Mouse (Mus musculus) heart, postnatal 0 days (tissue): ENCODE measurements around the gene Zfp985. TPM values are rescaled to one million over a fixed set of nuclear protein-coding genes. Genes with fewer than 3 reads are reported as not detected.
"Not testable (repeated sequence)": the region's sequence is repeated elsewhere in the genome, so short reads cannot be mapped to it uniquely, and the experiment has no call there.

Source experiments
- ATAC-seq: fragments of 200-750 bp; cut with Nextera tagmentation; 2 replicates; pipeline ENCODE4 v1.8.0; 2017; ENCODE audit warnings: low read depth, moderate number of reproducible peaks, moderate library complexity; ENCODE audit not compliant: insufficient read depth
- DNase-seq: peaks from one replicate; pipeline ENCODE4 v3.0.0-alpha.2; 2016; ENCODE audit warnings: low spot score
- H3K27ac ChIP-seq: fragments of 300-500 bp; sonication (generic); 2 replicates; pipeline ENCODE4 v1.5.1; 2014; ENCODE audit warnings: low read depth, mild to moderate bottlenecking
- H3K27me3 ChIP-seq: fragments of 300-500 bp; sonication (generic); 2 replicates; pipeline ENCODE4 v1.6.1; 2014; ENCODE audit warnings: low read length, mixed read lengths; ENCODE audit not compliant: control insufficient read depth, insufficient read depth
- H3K36me3 ChIP-seq: fragments of 300-500 bp; sonication (generic); replicated peaks from 2 replicates; pipeline ENCODE4 v1.6.1; 2014; ENCODE audit warnings: low read length, mixed read lengths; ENCODE audit not compliant: control insufficient read depth, insufficient read depth
- H3K4me1 ChIP-seq: fragments of 300-500 bp; sonication (generic); 2 replicates; pipeline ENCODE4 v1.6.1; 2014; ENCODE audit warnings: antibody characterized with exemption; ENCODE audit not compliant: control insufficient read depth, insufficient read depth
- H3K4me2 ChIP-seq: fragments of 300-500 bp; sonication (generic); 2 replicates; pipeline ENCODE4 v1.6.1; 2014; ENCODE audit warnings: low read depth, mild to moderate bottlenecking, low read length, moderate library complexity
- H3K4me3 ChIP-seq: fragments of 300-500 bp; sonication (generic); 2 replicates; pipeline ENCODE4 v1.5.1; 2014; ENCODE audit warnings: low read depth, low read length
- H3K9ac ChIP-seq: fragments of 300-500 bp; sonication (generic); replicated peaks from 2 replicates; pipeline ENCODE4 v1.6.1; 2014; ENCODE audit warnings: low read depth, low read length, mixed read lengths
- H3K9me3 ChIP-seq: fragments of 300-500 bp; sonication (generic); replicated peaks from 2 replicates; pipeline ENCODE4 v1.6.1; 2016; ENCODE audit warnings: low read length; ENCODE audit not compliant: control insufficient read depth
- CTCF ChIP-seq: IDR thresholded peaks from 2 replicates; pipeline ENCODE4 v1.5.1; 2016; ENCODE audit warnings: antibody characterized with exemption, control low read depth, low read depth
- EP300 ChIP-seq: IDR thresholded peaks from 2 replicates; pipeline ENCODE4 v1.6.1; 2016; ENCODE audit warnings: antibody characterized with exemption, low read depth
- WGBS: fragments of 180-500 bp; shearing (Covaris S2); extraction: QIAGEN DNeasy Blood & Tissue Kit; methylation state at CpG from one replicate; pipeline ENCODE4 v1.1.7; 2014; 5-methylcytosine and 5-hydroxymethylcytosine counted together
- polyA plus RNA-seq: library from polyadenylated mRNA; unstranded; fragments of >200 nt; fragmentation: Nextera tagmentation; extraction: Ambion mirVana; gene quantifications from 2 replicates; pipeline ENCODE4 v1.2.1, GENCODE M21; 2015
- total RNA-seq: library from RNA; depleted of rRNA; stranded (reverse); fragments of >200 nt; gene quantifications from 2 replicates; pipeline ENCODE4 v1.2.3, GENCODE M21; 2014; ENCODE audit warnings: low replicate concordance

Gene Zfp985
- total and polyA plus RNA-seq, 2 experiments from 2014 or later = 0.14 TPM; not detected in 1

DNA sequence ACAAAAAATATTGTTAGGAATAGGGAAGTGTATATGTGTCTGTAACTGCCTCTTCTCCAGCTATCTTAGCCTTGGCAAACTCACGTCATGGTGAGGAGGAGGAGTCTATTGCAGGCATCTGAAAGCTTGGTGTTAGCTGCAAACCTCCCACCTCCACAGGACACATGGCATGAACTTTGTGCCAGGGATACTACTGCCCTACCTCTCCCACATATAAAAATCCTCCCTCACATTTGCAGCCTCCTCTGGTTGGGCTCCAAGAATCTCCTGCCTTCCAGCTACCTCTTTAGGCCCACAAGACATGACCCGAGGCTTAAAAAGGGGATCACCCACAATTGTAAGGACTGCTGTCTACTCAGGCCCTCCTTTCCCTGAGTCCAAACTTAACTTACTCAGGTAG, 15.4 kb upstream of the Zfp985 start:
- 80% methylated on average over 2 of the region's 2 CpGs for WGBS
- DNase-seq = no peak
- TF ChIP-seq EP300 (no peak), CTCF (no peak)

DNA sequence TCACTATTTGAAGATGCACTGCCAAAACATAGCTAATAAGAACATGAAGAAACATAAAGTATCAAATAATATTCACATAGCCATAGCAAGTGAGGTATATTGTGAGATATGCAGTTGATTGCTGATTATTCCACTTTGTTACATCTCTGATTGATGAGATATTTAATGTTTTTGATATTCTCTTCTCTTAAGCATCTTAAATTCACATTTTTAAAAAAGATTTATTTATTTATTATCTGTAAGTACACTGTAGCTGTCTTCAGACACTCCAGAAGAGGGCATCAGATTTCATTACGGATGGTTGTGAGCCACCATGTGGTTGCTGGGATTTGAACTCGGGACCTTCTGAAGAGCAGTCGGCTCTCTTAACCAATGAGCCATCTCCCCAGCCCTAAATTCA, 13.2 kb upstream of the Zfp985 start, which contains the start of gene Gm16503:
Gm16503 (plus strand) TSS at position 301 of the 400 bp plus-strand sequence.
- not testable (repeated sequence) for H3K27ac ChIP-seq, H3K27me3 ChIP-seq, H3K4me3 ChIP-seq, ATAC-seq, H3K4me2 ChIP-seq, DNase-seq, H3K36me3 ChIP-seq, H3K4me1 ChIP-seq, H3K9ac ChIP-seq
- 78% methylated on average over 3 of the region's 3 CpGs for WGBS
- H3K9me3 ChIP-seq = peaks cover 47% of the 10 kb centered on the region

More for the DNA sequence above, 15.4 kb upstream of the Zfp985 start:
- H3K9ac ChIP-seq = no peak overlapping the region
- H3K9me3 ChIP-seq = peaks cover 39% of the 10 kb centered on the region
- H3K36me3 ChIP-seq = no peaks in the 10 kb centered on the region
- no peak for ATAC-seq
- H3K4me3 ChIP-seq = no peak overlapping the region
- no peak overlapping the region for H3K27ac ChIP-seq
- no peaks in the 10 kb centered on the region for H3K4me1 ChIP-seq
- H3K27me3 ChIP-seq = no peaks in the 10 kb centered on the region
- no peak overlapping the region for H3K4me2 ChIP-seq

DNA sequence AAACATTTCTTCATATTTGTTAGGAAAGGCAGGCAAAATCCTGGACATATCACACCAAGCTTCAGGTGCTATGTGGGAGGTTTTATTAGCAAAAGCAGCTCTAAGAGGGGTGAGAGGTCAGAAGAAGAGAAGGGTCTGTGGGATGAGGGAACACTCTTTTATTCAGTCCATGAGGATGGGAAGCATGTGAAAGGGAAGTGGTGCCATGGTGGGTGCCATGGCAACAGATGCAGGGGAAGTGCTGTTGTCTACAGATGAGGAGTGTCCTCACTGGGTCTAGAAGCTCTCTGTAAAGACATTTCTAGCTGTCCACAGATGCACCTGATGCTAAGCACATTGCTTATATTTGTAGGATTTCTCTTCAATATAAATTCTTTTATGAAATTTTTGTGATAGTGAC, 12.0 kb upstream of the Zfp985 start:
- DNase-seq = no peak
- Histone ChIP-seq H3K4me3 (no peak overlapping the region), H3K27me3 (no peaks in the 10 kb centered on the region), H3K27ac (no peak overlapping the region), H3K4me2 (no peak overlapping the region), H3K9ac (no peak overlapping the region), H3K4me1 (no peaks in the 10 kb centered on the region), H3K9me3 (peaks cover 36% of the 10 kb centered on the region), H3K36me3 (no peaks in the 10 kb centered on the region)
- no peak for ATAC-seq
- no peak for TF ChIP-seq CTCF
- TF ChIP-seq EP300 = no peak

DNA sequence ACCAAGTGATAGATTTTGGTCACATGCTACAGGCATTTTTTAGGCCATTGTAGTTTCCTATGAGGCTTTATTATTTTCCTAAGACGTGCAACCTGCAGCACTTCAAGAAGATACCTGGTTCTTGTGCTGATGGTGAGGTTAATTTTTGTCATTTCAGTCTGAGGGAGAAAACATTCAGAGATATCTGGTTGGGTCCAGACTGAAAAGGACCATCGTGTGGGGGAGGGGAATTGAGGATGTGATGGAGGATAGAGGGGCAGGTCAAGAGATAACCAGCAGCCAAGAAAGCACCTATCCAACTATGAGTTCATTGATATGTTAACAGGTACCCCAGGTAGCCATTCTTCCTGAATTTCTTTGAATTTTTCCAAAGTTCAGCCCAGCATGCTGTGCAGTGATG, 1.3 kb downstream of the Zfp985 start:
- H3K9ac ChIP-seq, H3K9me3 ChIP-seq, DNase-seq, H3K4me2 ChIP-seq, H3K36me3 ChIP-seq, H3K27me3 ChIP-seq, H3K4me1 ChIP-seq, H3K4me3 ChIP-seq, H3K27ac ChIP-seq, ATAC-seq: not testable (repeated sequence)
- 51% methylated on average over 2 of the region's 2 CpGs for WGBS

DNA sequence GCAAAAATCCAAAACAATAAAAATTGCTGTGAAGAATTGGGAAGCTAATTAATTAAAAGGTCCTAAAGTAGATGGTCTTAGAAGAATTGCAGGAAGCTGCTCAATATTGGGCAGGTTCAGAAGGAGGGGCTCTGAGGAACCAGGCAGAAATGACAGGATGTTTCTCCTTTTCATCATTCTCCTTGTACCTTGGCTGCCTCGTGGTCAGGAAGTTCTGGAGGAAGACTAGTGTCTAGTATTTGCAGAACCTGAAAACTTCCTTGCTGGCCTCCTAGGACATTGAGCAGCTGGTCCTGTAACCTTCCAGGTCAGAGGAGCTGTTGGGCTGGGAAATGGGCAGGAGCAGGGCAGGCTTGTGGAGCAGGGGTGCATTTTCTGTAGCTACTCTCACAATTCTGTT, 3.8 kb downstream of the Zfp985 start:
- H3K27ac ChIP-seq, H3K4me2 ChIP-seq, H3K27me3 ChIP-seq, DNase-seq, H3K4me3 ChIP-seq, H3K36me3 ChIP-seq, H3K9me3 ChIP-seq, H3K9ac ChIP-seq, ATAC-seq, H3K4me1 ChIP-seq: not testable (repeated sequence)
- whole genome bisulfite sequencing = 38% methylated on average over 1 of the region's 1 CpGs

DNA sequence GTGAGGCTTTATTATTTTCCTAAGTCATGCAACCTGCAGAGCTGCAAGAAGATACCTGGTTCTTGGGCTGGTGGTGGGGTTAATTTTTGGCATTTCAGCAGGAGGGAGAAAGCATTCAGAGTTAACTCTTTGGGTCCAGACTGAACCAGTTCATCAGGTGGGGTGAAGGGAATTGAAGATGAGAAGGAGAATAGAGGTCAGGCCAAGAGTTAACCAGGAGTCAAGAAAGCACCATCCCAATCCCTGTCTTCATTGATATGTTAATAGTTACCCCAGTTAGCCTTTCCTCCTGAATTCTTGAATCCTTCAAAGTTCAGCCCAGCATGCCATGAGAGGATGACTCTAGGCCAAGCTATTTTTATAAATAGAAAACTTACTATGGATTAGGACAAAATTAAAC, 4.9 kb downstream of the Zfp985 start:
- H3K27ac ChIP-seq, H3K9me3 ChIP-seq, H3K9ac ChIP-seq, DNase-seq, H3K4me2 ChIP-seq, H3K4me3 ChIP-seq, H3K36me3 ChIP-seq, H3K4me1 ChIP-seq, ATAC-seq, H3K27me3 ChIP-seq: not testable (repeated sequence)

DNA sequence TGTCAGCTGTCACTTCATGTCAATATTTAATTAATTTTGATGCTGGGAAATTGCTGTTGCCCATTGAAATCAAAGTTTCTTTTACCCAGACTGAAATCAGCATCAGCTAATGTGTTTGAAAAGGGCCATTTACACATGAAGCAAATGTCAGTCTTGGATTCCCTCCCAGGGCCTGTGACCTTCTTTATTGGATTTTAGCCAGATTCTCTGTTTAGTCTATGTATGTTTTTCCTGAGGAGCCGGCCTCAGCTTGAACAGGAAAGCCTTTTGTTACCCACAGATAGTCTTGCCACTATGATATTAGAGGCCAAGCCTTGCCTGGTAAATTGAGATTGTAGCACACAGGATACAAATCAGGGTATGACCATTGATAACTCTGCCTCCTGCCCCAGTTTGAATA, 6.0 kb downstream of the Zfp985 start:
- H3K4me1 ChIP-seq, H3K9ac ChIP-seq, ATAC-seq, H3K4me2 ChIP-seq, H3K9me3 ChIP-seq, H3K27me3 ChIP-seq, H3K4me3 ChIP-seq, H3K27ac ChIP-seq, H3K36me3 ChIP-seq: not testable (repeated sequence)
- peak; percentile 36 for DNase-seq
- WGBS = 41% methylated on average over 1 of the region's 1 CpGs
